Mouse (Mus musculus) liver, postnatal 0 days (tissue): ENCODE results near the gene Odaph.

Source experiments
- CTCF ChIP-seq: sonication (generic); IDR thresholded peaks from 2 replicates; pipeline ENCODE4 v1.5.1; 2016; ENCODE audit warnings: antibody characterized with exemption, low read depth
- EP300 ChIP-seq: IDR thresholded peaks from 2 replicates; pipeline ENCODE4 v1.6.1; 2016; ENCODE audit warnings: antibody characterized with exemption, low read depth, mild to moderate bottlenecking

GRCm38 (mm10) chr5:91947008-91947407, 40.3 kb upstream of the Odaph start:
- TF ChIP-seq CTCF (no peak), EP300 (no peak)
